Mouse (Mus musculus) CH12.LX (cell line): Measurements from ENCODE around the gene Txn2. TPM values are rescaled to one million over a fixed set of nuclear protein-coding genes. Genes with fewer than 3 reads are reported as not detected.

Experiments
- DNase-seq: peaks from one replicate; pipeline ENCODE4 v3.0.0-alpha.2; 2013; ENCODE audit errors: extremely low read depth
- H3K27ac ChIP-seq: 2 replicates; pipeline ENCODE4 v1.5.1; 2012; ENCODE audit warnings: low read depth, mild to moderate bottlenecking, control low read depth, moderate library complexity; ENCODE audit not compliant: insufficient read depth
- H3K27me3 ChIP-seq: replicated peaks from 2 replicates; pipeline ENCODE3; 2012; ENCODE audit warnings: inconsistent platforms
- H3K36me3 ChIP-seq, 2 experiments: replicated peaks in 1 of 2; 2 replicates each; pipeline versions ENCODE3 to v1.6.1; 2012; ENCODE audit warnings: inconsistent platforms in 1 of 2, low read length in 1 of 2, mild to moderate bottlenecking in 1 of 2, mixed read lengths in 1 of 2, moderate library complexity in 1 of 2; ENCODE audit not compliant: control insufficient read depth in 1 of 2, insufficient read depth in 1 of 2
- H3K4me1 ChIP-seq, 2 experiments: 2 replicates each; pipeline ENCODE4 v1.6.1; 2012; ENCODE audit warnings: inconsistent platforms in 1 of 2, moderate library complexity in 1 of 2; ENCODE audit not compliant: insufficient read depth in 2 of 2, control insufficient read depth in 1 of 2
- H3K4me2 ChIP-seq: 2 replicates; pipeline ENCODE4 v1.6.1; 2012; ENCODE audit warnings: low read depth, mild to moderate bottlenecking, control low read depth; ENCODE audit not compliant: poor library complexity, insufficient read depth, severe bottlenecking
- H3K4me3 ChIP-seq, 3 experiments: fragments of 150-350 bp in 1 of 3; sonication (generic) in 1 of 3; replicated peaks in 1 of 3; 2 replicates each; pipeline versions ENCODE3 to v1.5.1; 2011 to 2012; ENCODE audit warnings: low read depth in 2 of 3, low read length in 2 of 3, mild to moderate bottlenecking in 2 of 3, moderate library complexity in 2 of 3, control low read depth in 1 of 3, improper control_type of control experiment in 1 of 3, inconsistent platforms in 1 of 3, mixed read lengths in 1 of 3; ENCODE audit not compliant: poor library complexity in 1 of 3
- H3K79me2 ChIP-seq: replicated peaks from 2 replicates; pipeline ENCODE4 v1.6.1; 2012; ENCODE audit warnings: mild to moderate bottlenecking, moderate library complexity; ENCODE audit not compliant: control insufficient read depth, poor library complexity, insufficient read depth, severe bottlenecking; ENCODE audit errors: extremely low read depth
- H3K9ac ChIP-seq: 2 replicates; pipeline ENCODE4 v1.6.1; 2012; ENCODE audit warnings: low read depth, mild to moderate bottlenecking, control low read depth, moderate library complexity; ENCODE audit not compliant: insufficient read depth
- H3K9me3 ChIP-seq: replicated peaks from 2 replicates; pipeline ENCODE3; 2012; ENCODE audit warnings: low read length, inconsistent platforms, mixed read lengths
- BHLHE40 ChIP-seq: IDR thresholded peaks from 2 replicates; pipeline ENCODE4 v1.6.1; 2011; ENCODE audit warnings: mild to moderate bottlenecking, low read depth, low read length, improper control_type of control experiment
- CHD1 ChIP-seq: IDR thresholded peaks from 2 replicates; pipeline ENCODE4 v1.6.1; 2012; ENCODE audit warnings: low read depth, low read length, improper control_type of control experiment, inconsistent platforms
- CHD2 ChIP-seq: IDR thresholded peaks from 2 replicates; pipeline ENCODE4 v1.6.1; 2011; ENCODE audit warnings: low read length, improper control_type of control experiment
- E2F4 ChIP-seq: IDR thresholded peaks from 2 replicates; pipeline ENCODE4 v1.6.1; 2011; ENCODE audit warnings: low read depth, low read length, improper control_type of control experiment; ENCODE audit not compliant: insufficient replicate concordance
- ELF1 ChIP-seq: IDR thresholded peaks from 2 replicates; pipeline ENCODE4 v1.6.1; 2014; ENCODE audit warnings: low read depth, mild to moderate bottlenecking, inconsistent platforms, low read length, improper control_type of control experiment
- EP300 ChIP-seq: IDR thresholded peaks from 2 replicates; pipeline ENCODE4 v1.6.1; 2011; ENCODE audit warnings: low read length, improper control_type of control experiment
- ETS1 ChIP-seq: conservative IDR thresholded peaks from 2 replicates; pipeline ENCODE4 v1.6.1; 2012; ENCODE audit warnings: low read depth, mild to moderate bottlenecking, inconsistent platforms, low read length, improper control_type of control experiment, moderate library complexity
- GABPA ChIP-seq: IDR thresholded peaks from 2 replicates; pipeline ENCODE4 v1.6.1; 2012; ENCODE audit warnings: low read depth, low read length, improper control_type of control experiment, inconsistent platforms; ENCODE audit not compliant: insufficient replicate concordance
- JUND ChIP-seq: conservative IDR thresholded peaks from 2 replicates; pipeline ENCODE4 v1.6.1; 2011; ENCODE audit warnings: low read depth, low read length, improper control_type of control experiment
- KAT2A ChIP-seq: IDR thresholded peaks from 2 replicates; pipeline ENCODE4 v1.6.1; 2012; ENCODE audit warnings: low read length, improper control_type of control experiment, inconsistent platforms; ENCODE audit not compliant: insufficient replicate concordance
- MAFK ChIP-seq: IDR thresholded peaks from 2 replicates; pipeline ENCODE4 v1.6.1; 2011; ENCODE audit warnings: low read length, improper control_type of control experiment; ENCODE audit not compliant: insufficient replicate concordance
- MEF2A ChIP-seq: IDR thresholded peaks from 2 replicates; pipeline ENCODE4 v1.6.1; 2014; ENCODE audit warnings: low read depth, mild to moderate bottlenecking, inconsistent platforms, low read length, improper control_type of control experiment, borderline replicate concordance
- MXI1 ChIP-seq: IDR thresholded peaks from 2 replicates; pipeline ENCODE4 v1.6.1; 2011; ENCODE audit warnings: mild to moderate bottlenecking, low read depth, low read length, improper control_type of control experiment
- NRF1 ChIP-seq: IDR thresholded peaks from 2 replicates; pipeline ENCODE4 v1.6.1; 2014; ENCODE audit warnings: low read depth, mild to moderate bottlenecking, inconsistent platforms, low read length, improper control_type of control experiment, moderate library complexity
- PAX5 ChIP-seq: IDR thresholded peaks from 2 replicates; pipeline ENCODE4 v1.6.1; 2012; ENCODE audit warnings: low read length, inconsistent platforms, mixed read lengths
- POLR2A ChIP-seq: IDR thresholded peaks from 2 replicates; pipeline ENCODE4 v1.6.1; 2011; ENCODE audit warnings: low read depth, mild to moderate bottlenecking, improper control_type of control experiment, low read length
- POLR2AphosphoS2 ChIP-seq: IDR thresholded peaks from 2 replicates; pipeline ENCODE4 v1.6.1; 2011; ENCODE audit warnings: low read depth, low read length, improper control_type of control experiment
- RAD21 ChIP-seq: IDR thresholded peaks from 2 replicates; pipeline ENCODE4 v1.6.1; 2011; ENCODE audit warnings: low read depth, mild to moderate bottlenecking, low read length, improper control_type of control experiment, moderate library complexity
- SMC3 ChIP-seq: IDR thresholded peaks from 2 replicates; pipeline ENCODE4 v1.6.1; 2011; ENCODE audit warnings: low read depth, low read length, improper control_type of control experiment
- TCF12 ChIP-seq: IDR thresholded peaks from 2 replicates; pipeline ENCODE4 v1.6.1; 2014; ENCODE audit warnings: low read depth, mild to moderate bottlenecking, inconsistent platforms, low read length, improper control_type of control experiment
- USF1 ChIP-seq: IDR thresholded peaks from 2 replicates; pipeline ENCODE4 v1.6.1; 2014; ENCODE audit warnings: low read depth, mild to moderate bottlenecking, inconsistent platforms, low read length, improper control_type of control experiment
- USF2 ChIP-seq: conservative IDR thresholded peaks from 2 replicates; pipeline ENCODE4 v1.6.1; 2011; ENCODE audit warnings: low read depth, low read length, improper control_type of control experiment
- ZC3H11A ChIP-seq: IDR thresholded peaks from 2 replicates; pipeline ENCODE4 v1.6.1; 2012; ENCODE audit warnings: low read depth, mild to moderate bottlenecking, inconsistent platforms, low read length, improper control_type of control experiment
- dilution Hi-C: fragments of 300-500 bp; cut with MboI; formaldehyde crosslinking; loops from 2 replicates; pipeline ENCODE4 v1.14.3; 2020; ENCODE audit warnings: low sequenced_read_pairs; ENCODE audit not compliant: extremely low pct_unique_long_range_greater_than_20kb, extremely low pct_ligation_motif_present
- in situ Hi-C: fragments of 300-500 bp; cut with MboI; formaldehyde crosslinking; loops from 3 replicates; pipeline ENCODE4 v1.14.3; 2019; ENCODE audit warnings: low sequenced_read_pairs, low pct_ligation_motif_present, low pct_unique_long_range_greater_than_20kb, mixed read lengths
- polyA plus RNA-seq: library from polyadenylated mRNA; unstranded; fragments of >175 nt; gene quantifications from 2 replicates; pipeline ENCODE4 v1.2.1, GENCODE M21; 2012; ENCODE audit warnings: low read depth; ENCODE audit not compliant: insufficient read length
- total RNA-seq, 2 experiments: library from RNA; depleted of rRNA; stranded (reverse); fragments of 300-350 nt in 1 of 2; fragments of >200 nt in 1 of 2; gene quantifications; 2 replicates each; pipeline ENCODE4 v1.2.3; 2012 to 2014

Gene Txn2
- total and polyA plus RNA-seq, 3 experiments = 22.4 to 209 (median 105) TPM

DNA sequence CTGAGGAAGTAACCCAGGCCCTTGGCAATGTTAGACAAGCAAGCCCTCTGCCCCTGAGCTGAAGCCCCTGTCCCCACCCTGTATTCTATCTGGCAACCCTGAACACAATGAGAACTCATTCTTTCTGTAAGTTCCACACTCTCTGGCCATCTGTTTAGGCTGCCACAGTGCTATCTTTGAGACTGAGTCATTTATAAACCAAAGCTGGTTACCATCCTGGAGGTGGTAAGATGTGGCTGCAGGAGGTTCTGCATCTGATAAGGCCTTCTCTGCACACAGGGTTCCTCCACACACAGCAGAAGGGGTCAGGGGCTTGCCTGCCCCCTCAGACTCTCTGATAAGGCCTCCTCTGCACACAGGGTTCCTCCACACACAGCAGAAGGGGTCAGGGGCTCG is 41.7 kb downstream of the Txn2 start:
- H3K27ac ChIP-seq = no peak overlapping the region
- H3K4me2 ChIP-seq = no peak overlapping the region
- dilution Hi-C loops (no loop called here), in situ Hi-C loops (no loop called here)
- H3K36me3 ChIP-seq = no peaks in the 10 kb centered on the region
- peak; percentile 24 for DNase-seq
- no peak overlapping the region for H3K4me3 ChIP-seq
- peaks cover 9 to 41% of the 10 kb centered on the region in 2 experiments; a peak in 3 of 4 replicates for H3K4me1 ChIP-seq
- H3K9ac ChIP-seq = no peak overlapping the region
- no peaks in the 10 kb centered on the region for H3K79me2 ChIP-seq
- H3K27me3 ChIP-seq = no peaks in the 10 kb centered on the region
- TF ChIP-seq CHD1 (no peak), USF1 (no peak), MAFK (no peak), SMC3 (no peak), RAD21 (no peak), USF2 (no peak), POLR2AphosphoS2 (no peak), ETS1 (no peak), TCF12 (no peak), GABPA (no peak), ELF1 (no peak), JUND (no peak), PAX5 (no peak), POLR2A (no peak), MXI1 (no peak), BHLHE40 (no peak)
- H3K9me3 ChIP-seq = no peaks in the 10 kb centered on the region

DNA sequence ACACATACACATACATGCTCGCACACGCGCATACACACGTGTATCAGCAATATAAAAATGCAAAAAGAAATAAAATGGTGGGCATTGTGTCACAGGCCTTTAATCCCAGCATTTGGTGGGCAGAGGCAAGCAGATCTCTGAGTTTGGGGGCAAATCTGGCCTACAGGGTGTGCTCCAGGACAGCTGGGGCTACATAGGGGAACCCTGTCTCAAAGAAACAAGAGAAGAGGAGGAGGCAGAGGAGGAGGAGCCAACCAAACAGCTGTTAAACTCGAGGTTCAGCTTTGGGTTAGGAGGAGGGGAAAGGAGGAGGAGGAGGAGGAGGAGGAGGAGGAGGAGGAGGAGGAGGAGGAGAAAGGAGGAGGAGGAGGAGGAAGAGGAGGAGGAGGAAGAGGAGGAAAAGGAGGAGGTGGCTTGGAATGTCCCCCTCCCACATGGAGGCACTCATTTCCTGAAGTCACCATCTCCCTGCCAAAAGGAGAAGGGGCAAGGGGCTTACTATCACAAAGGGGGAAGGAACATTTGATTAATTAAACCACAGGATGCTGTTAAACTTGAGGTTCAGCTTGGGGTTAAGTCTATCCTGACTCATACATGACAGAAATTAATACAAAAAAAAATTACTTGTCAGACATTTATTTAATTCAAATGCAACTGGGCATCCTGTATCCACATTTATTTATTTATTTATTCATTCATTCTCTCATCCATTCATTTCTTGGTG is 42.3 kb downstream of the Txn2 start:
- Histone ChIP-seq H3K27ac (no peak overlapping the region), H3K4me3 (no peak overlapping the region), H3K4me1 (peaks cover 5 to 35% of the 10 kb centered on the region in 2 experiments; a peak in 3 of 4 replicates), H3K36me3 (no peaks in the 10 kb centered on the region), H3K9ac (no peak overlapping the region), H3K4me2 (no peak overlapping the region), H3K27me3 (no peaks in the 10 kb centered on the region), H3K79me2 (no peaks in the 10 kb centered on the region), H3K9me3 (no peaks in the 10 kb centered on the region)
- DNase-seq = no peak
- dilution Hi-C loops = no loop called here
- in situ Hi-C loops = no loop called here
- TF ChIP-seq PAX5 (no peak), BHLHE40 (no peak), MAFK (no peak), CHD1 (no peak), E2F4 (no peak), NRF1 (no peak), EP300 (no peak), USF2 (no peak), ZC3H11A (no peak), KAT2A (no peak), MEF2A (no peak), POLR2AphosphoS2 (no peak), CHD2 (no peak), POLR2A (no peak)
